Mouse (Mus musculus) MEL (cell line): ENCODE data around the gene Arpc3. TPM values are rescaled to one million over a fixed set of nuclear protein-coding genes. Genes with fewer than 3 reads are reported as not detected.

Source experiments
- DNase-seq: peaks from one replicate; pipeline ENCODE4 v3.0.0; 2011; ENCODE audit warnings: low read depth, low spot score
- H3K27ac ChIP-seq: 2 replicates; pipeline ENCODE4 v1.5.1; 2012; ENCODE audit warnings: low read depth, mild to moderate bottlenecking, control low read depth, low read length, moderate library complexity; ENCODE audit not compliant: control insufficient read depth
- H3K27me3 ChIP-seq, 2 experiments: fragments of 150-350 bp in 1 of 2; sonication (generic) in 1 of 2; 2 replicates each; pipeline ENCODE4 v1.6.1; 2012; ENCODE audit warnings: low read length in 2 of 2, mild to moderate bottlenecking in 2 of 2, improper control_type of control experiment in 1 of 2, moderate library complexity in 1 of 2; ENCODE audit not compliant: insufficient read depth in 2 of 2, control insufficient read depth in 1 of 2
- H3K36me3 ChIP-seq, 2 experiments: 2 replicates each; pipeline ENCODE4 v1.6.1; 2012 to 2014; ENCODE audit warnings: low read length in 2 of 2, improper control_type of control experiment in 1 of 2, inconsistent platforms in 1 of 2, mild to moderate bottlenecking in 1 of 2; ENCODE audit not compliant: insufficient read depth in 2 of 2, control insufficient read depth in 1 of 2
- H3K4me1 ChIP-seq, 2 experiments: fragments of 150-350 bp in 1 of 2; sonication (generic) in 1 of 2; 2 replicates each; pipeline ENCODE4 v1.6.1; 2012; ENCODE audit warnings: low read length in 2 of 2, improper control_type of control experiment in 1 of 2, mild to moderate bottlenecking in 1 of 2; ENCODE audit not compliant: insufficient read depth in 2 of 2, control insufficient read depth in 1 of 2
- H3K4me3 ChIP-seq, 2 experiments: fragments of 150-350 bp in 1 of 2; sonication (generic) in 1 of 2; 2 replicates each; pipeline ENCODE4 v1.5.1; 2012; ENCODE audit warnings: low read depth in 2 of 2, low read length in 2 of 2, mild to moderate bottlenecking in 2 of 2, moderate library complexity in 2 of 2, control low read depth in 1 of 2, improper control_type of control experiment in 1 of 2; ENCODE audit not compliant: control insufficient read depth in 1 of 2, insufficient read depth in 1 of 2
- H3K79me2 ChIP-seq: 2 replicates; pipeline ENCODE4 v1.6.1; 2012; ENCODE audit warnings: mild to moderate bottlenecking, low read length, moderate library complexity; ENCODE audit not compliant: control insufficient read depth, poor library complexity, insufficient read depth
- H3K9ac ChIP-seq: 2 replicates; pipeline ENCODE4 v1.6.1; 2012; ENCODE audit warnings: low read depth, mild to moderate bottlenecking, control low read depth, low read length, moderate library complexity; ENCODE audit not compliant: control insufficient read depth, poor library complexity, severe bottlenecking
- H3K9me3 ChIP-seq: fragments of 150-350 bp; sonication (generic); replicated peaks from 2 replicates; pipeline ENCODE4 v1.6.1; 2012; ENCODE audit warnings: mild to moderate bottlenecking, low read length, improper control_type of control experiment, moderate library complexity; ENCODE audit not compliant: insufficient read depth
- BHLHE40 ChIP-seq: IDR thresholded peaks from 2 replicates; pipeline ENCODE4 v1.6.1; 2012; ENCODE audit warnings: low read depth, mild to moderate bottlenecking, inconsistent platforms, low read length, improper control_type of control experiment, borderline replicate concordance
- CTCF ChIP-seq, 3 experiments: IDR thresholded peaks in 2 of 3; conservative IDR thresholded peaks in 1 of 3; 2 replicates each; pipeline ENCODE4 v1.5.1; 2011 to 2012; ENCODE audit warnings: low read length in 3 of 3, low read depth in 2 of 3, mild to moderate bottlenecking in 2 of 3, improper control_type of control experiment in 1 of 3, inconsistent platforms in 1 of 3, mixed read lengths in 1 of 3, moderate library complexity in 1 of 3; ENCODE audit not compliant: control insufficient read depth in 1 of 3, insufficient read depth in 1 of 3, poor library complexity in 1 of 3, severe bottlenecking in 1 of 3
- E2F4 ChIP-seq: IDR thresholded peaks from 2 replicates; pipeline ENCODE4 v1.6.1; 2011; ENCODE audit warnings: low read depth, low read length, improper control_type of control experiment, borderline replicate concordance
- EP300 ChIP-seq, 2 experiments: IDR thresholded peaks; 2 replicates each; pipeline ENCODE4 v1.6.1; 2011; ENCODE audit warnings: improper control_type of control experiment in 2 of 2, low read length in 2 of 2, low read depth in 1 of 2, mild to moderate bottlenecking in 1 of 2
- ETS1 ChIP-seq: IDR thresholded peaks from 2 replicates; pipeline ENCODE4 v1.6.1; 2012; ENCODE audit warnings: low read depth, mild to moderate bottlenecking, inconsistent platforms, low read length, improper control_type of control experiment, moderate library complexity
- GABPA ChIP-seq: IDR thresholded peaks from 2 replicates; pipeline ENCODE4 v1.6.1; 2012; ENCODE audit warnings: low read depth, mild to moderate bottlenecking, inconsistent platforms, low read length, improper control_type of control experiment, moderate library complexity
- GATA1 ChIP-seq: IDR thresholded peaks from 2 replicates; pipeline ENCODE4 v1.6.1; 2011; ENCODE audit warnings: low read depth, low read length, improper control_type of control experiment
- HCFC1 ChIP-seq: IDR thresholded peaks from 2 replicates; pipeline ENCODE4 v1.6.1; 2012; ENCODE audit warnings: low read depth, mild to moderate bottlenecking, inconsistent platforms, low read length, improper control_type of control experiment, moderate library complexity
- KAT2A ChIP-seq: conservative IDR thresholded peaks from 2 replicates; pipeline ENCODE4 v1.6.1; 2012; ENCODE audit warnings: low read depth, low read length, improper control_type of control experiment, inconsistent platforms
- MAFK ChIP-seq: IDR thresholded peaks from 2 replicates; pipeline ENCODE4 v1.6.1; 2011; ENCODE audit warnings: low read depth, mild to moderate bottlenecking, low read length, improper control_type of control experiment, borderline replicate concordance
- MAX ChIP-seq: IDR thresholded peaks from 2 replicates; pipeline ENCODE4 v1.6.1; 2011; ENCODE audit warnings: low read length, improper control_type of control experiment
- MEF2A ChIP-seq: IDR thresholded peaks from 2 replicates; pipeline ENCODE4 v1.6.1; 2014; ENCODE audit warnings: low read depth, mild to moderate bottlenecking, inconsistent platforms, low read length, improper control_type of control experiment; ENCODE audit not compliant: poor library complexity, insufficient replicate concordance, severe bottlenecking; ENCODE audit errors: extremely low read depth
- MXI1 ChIP-seq: IDR thresholded peaks from 2 replicates; pipeline ENCODE4 v1.6.1; 2011; ENCODE audit warnings: mild to moderate bottlenecking, low read depth, low read length, improper control_type of control experiment
- MYB ChIP-seq: IDR thresholded peaks from 2 replicates; pipeline ENCODE4 v1.6.1; 2011; ENCODE audit warnings: mild to moderate bottlenecking, low read depth, low read length, improper control_type of control experiment
- MYC ChIP-seq: IDR thresholded peaks from 2 replicates; pipeline ENCODE4 v1.6.1; 2011; ENCODE audit warnings: low read depth, mild to moderate bottlenecking, low read length, improper control_type of control experiment, moderate library complexity
- NELFE ChIP-seq: IDR thresholded peaks from 2 replicates; pipeline ENCODE4 v1.6.1; 2011; ENCODE audit warnings: low read depth, low read length, improper control_type of control experiment
- NRF1 ChIP-seq: IDR thresholded peaks from 2 replicates; pipeline ENCODE4 v1.6.1; 2014; ENCODE audit warnings: low read depth, mild to moderate bottlenecking, inconsistent platforms, low read length, improper control_type of control experiment, moderate library complexity; ENCODE audit not compliant: poor library complexity, insufficient read depth, severe bottlenecking
- POLR2AphosphoS2 ChIP-seq: IDR thresholded peaks from 2 replicates; pipeline ENCODE4 v1.6.1; 2011; ENCODE audit warnings: low read length, improper control_type of control experiment
- POLR2AphosphoS5 ChIP-seq: IDR thresholded peaks from 2 replicates; pipeline ENCODE4 v1.6.1; 2012; ENCODE audit warnings: low read depth, borderline replicate concordance, mild to moderate bottlenecking, inconsistent platforms, low read length, moderate library complexity, mixed read lengths
- RCOR1 ChIP-seq: IDR thresholded peaks from 2 replicates; pipeline ENCODE4 v1.6.1; 2012; ENCODE audit warnings: low read depth, mild to moderate bottlenecking, inconsistent platforms, low read length, improper control_type of control experiment
- SIN3A ChIP-seq: IDR thresholded peaks from 2 replicates; pipeline ENCODE4 v1.6.1; 2012; ENCODE audit warnings: low read length, improper control_type of control experiment, inconsistent platforms
- SMC3 ChIP-seq: IDR thresholded peaks from 2 replicates; pipeline ENCODE4 v1.6.1; 2011; ENCODE audit warnings: low read depth, low read length, improper control_type of control experiment
- TAL1 ChIP-seq: IDR thresholded peaks from 2 replicates; pipeline ENCODE4 v1.6.1; 2012; ENCODE audit warnings: mild to moderate bottlenecking, inconsistent platforms, low read length, moderate library complexity, mixed read lengths
- USF1 ChIP-seq: IDR thresholded peaks from 2 replicates; pipeline ENCODE4 v1.6.1; 2014; ENCODE audit warnings: low read depth, mild to moderate bottlenecking, inconsistent platforms, low read length, improper control_type of control experiment, moderate library complexity
- ZMIZ1 ChIP-seq: IDR thresholded peaks from 2 replicates; pipeline ENCODE4 v1.6.1; 2012; ENCODE audit warnings: low read depth, mild to moderate bottlenecking, inconsistent platforms, low read length, improper control_type of control experiment, moderate library complexity
- polyA plus RNA-seq, 2 experiments: library from polyadenylated mRNA; stranded (reverse) in 1 of 2; unstranded in 1 of 2; fragments of >175 nt in 1 of 2; fragments of >200 nt in 1 of 2; gene quantifications; 2 replicates each; pipeline versions ENCODE4 v1.2.1 to v1.2.4; 2012; ENCODE audit warnings: low replicate concordance in 2 of 2, low read depth in 1 of 2; ENCODE audit not compliant: insufficient read length in 2 of 2, insufficient read depth in 1 of 2, missing spikeins in 1 of 2
- total RNA-seq: library from RNA; depleted of rRNA; stranded (reverse); fragments of 300-350 nt; gene quantifications from 2 replicates; pipeline ENCODE4 v1.2.3, GENCODE M21; 2012

Gene Arpc3
- total and polyA plus RNA-seq, 3 experiments = 365 to 1,109 (median 433) TPM

- Histone ChIP-seq H3K79me2 (no peaks in the 10 kb centered on the region), H3K4me1 (peaks cover 10 to 11% of the 10 kb centered on the region in 2 experiments), H3K4me3 (no peak overlapping the region), H3K27ac (no peak overlapping the region), H3K9ac (no peak overlapping the region), H3K9me3 (no peaks in the 10 kb centered on the region), H3K36me3 (peaks cover 0 to 9% of the 10 kb centered on the region in 2 experiments; a peak in 2 of 4 replicates), H3K27me3 (no peaks in the 10 kb centered on the region)
- TF ChIP-seq EP300 (IDR thresholded peaks at IDR 0.05; ENCODE audit: low read depth in 1 of 2, low read length in 2 of 2) (peak; percentile 18 to 72; a peak in 3 of 4 replicates), TAL1 (no peak), ETS1 (peak; percentile 10; the same call in 1 of the 2 replicates), POLR2AphosphoS5 (no peak), MXI1 (no peak), RCOR1 (peak; percentile 65), GATA1 (peak; percentile 91), HCFC1 (no peak), USF1 (no peak), NELFE (no peak), MAFK (no peak)
- DNase-seq = peak; percentile 55
These were observed 48.8 kb upstream of the Arpc3 start for GRCm38 (mm10) chr5:122342874-122343273.

DNA sequence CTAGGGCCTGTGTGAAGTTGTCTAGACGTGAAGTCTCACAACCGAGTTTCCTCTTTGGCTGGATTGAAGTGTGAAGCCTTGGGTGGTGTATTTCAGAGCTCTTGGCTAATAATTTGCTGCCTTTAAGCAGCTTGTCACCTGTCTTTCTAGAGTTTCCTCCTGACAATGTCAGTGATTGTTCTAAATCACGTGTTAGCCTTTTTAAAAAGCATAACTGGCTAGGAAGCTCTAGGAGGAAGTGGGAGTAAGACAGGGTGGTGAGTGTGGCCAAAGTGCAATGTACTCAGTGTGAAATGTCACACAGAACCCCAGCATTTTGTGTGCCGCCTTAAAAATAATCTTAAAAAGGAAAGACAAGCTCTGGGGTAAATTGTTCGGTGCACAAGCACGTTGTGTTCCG lies 47.9 kb upstream of the Arpc3 start:
- TF ChIP-seq TAL1 = no peak
- no peak for TF ChIP-seq NRF1
- no peak for TF ChIP-seq HCFC1
- no peak for TF ChIP-seq MYB
- no peak for TF ChIP-seq RCOR1
- TF ChIP-seq KAT2A = no peak
- TF ChIP-seq SMC3 = no peak
- TF ChIP-seq SIN3A = no peak
- TF ChIP-seq GABPA = no peak
- no peak for TF ChIP-seq MAX
- no peak for TF ChIP-seq E2F4
- TF ChIP-seq MAFK = no peak
- TF ChIP-seq MYC = no peak
- no peak for TF ChIP-seq ZMIZ1
- no peak for TF ChIP-seq MEF2A
- no peak for TF ChIP-seq POLR2AphosphoS2
- no peak for TF ChIP-seq CTCF (IDR thresholded peaks at IDR 0.05 in 2 of 3, conservative IDR thresholded peaks at IDR 0.05 in 1 of 3; ENCODE audit: control insufficient read depth in 1 of 3, insufficient read depth in 1 of 3, low read depth in 2 of 3, low read length in 3 of 3, poor library complexity in 1 of 3, severe bottlenecking in 1 of 3)
- TF ChIP-seq BHLHE40 = no peak
- no peak for TF ChIP-seq ETS1
- no peaks in the 10 kb centered on the region for H3K9me3 ChIP-seq
- peaks cover 0 to 9% of the 10 kb centered on the region in 2 experiments; a peak in 2 of 4 replicates for H3K36me3 ChIP-seq
- peaks cover 10 to 11% of the 10 kb centered on the region in 2 experiments for H3K4me1 ChIP-seq
- no peak for DNase-seq
- H3K4me3 ChIP-seq = no peak overlapping the region
- no peak overlapping the region for H3K27ac ChIP-seq
- H3K27me3 ChIP-seq = no peaks in the 10 kb centered on the region
- no peaks in the 10 kb centered on the region for H3K79me2 ChIP-seq
- H3K9ac ChIP-seq = no peak overlapping the region
